Mouse (Mus musculus) embryonic facial prominence, embryonic 15.5 days (tissue): Measurements from ENCODE around the gene Myadml2. TPM values are rescaled to one million over a fixed set of nuclear protein-coding genes. Genes with fewer than 3 reads are reported as not detected.
A peak's percentile ranks its signal among the peaks of the same experiment; 100 is the strongest.

Experiments used
- ATAC-seq: fragments of 200-750 bp; cut with Nextera tagmentation; 2 replicates; pipeline ENCODE4 v1.8.0; 2017; ENCODE audit warnings: low read depth, moderate TSS enrichment; ENCODE audit not compliant: insufficient number of reproducible peaks, low FRiP score, low TSS enrichment
- H3K27ac ChIP-seq: fragments of 300-500 bp; sonication (generic); replicated peaks from 2 replicates; pipeline ENCODE4 v1.5.1; 2015; ENCODE audit warnings: mild to moderate bottlenecking, inconsistent platforms
- H3K27me3 ChIP-seq: fragments of 300-500 bp; sonication (generic); 2 replicates; pipeline ENCODE4 v1.6.1; 2015; ENCODE audit warnings: inconsistent platforms
- H3K36me3 ChIP-seq: fragments of 300-500 bp; sonication (generic); 2 replicates; pipeline ENCODE4 v1.6.1; 2015; ENCODE audit warnings: mild to moderate bottlenecking, inconsistent platforms
- H3K4me1 ChIP-seq: fragments of 300-500 bp; sonication (generic); 2 replicates; pipeline ENCODE4 v1.6.1; 2015; ENCODE audit warnings: inconsistent platforms
- H3K4me2 ChIP-seq: fragments of 300-500 bp; sonication (generic); replicated peaks from 2 replicates; pipeline ENCODE4 v1.6.1; 2015; ENCODE audit warnings: mild to moderate bottlenecking, inconsistent platforms
- H3K4me3 ChIP-seq: fragments of 300-500 bp; sonication (generic); replicated peaks from 2 replicates; pipeline ENCODE4 v1.5.1; 2015; ENCODE audit warnings: mild to moderate bottlenecking, inconsistent platforms
- H3K9ac ChIP-seq: fragments of 300-500 bp; sonication (generic); 2 replicates; pipeline ENCODE4 v1.6.1; 2015; ENCODE audit warnings: inconsistent platforms
- H3K9me3 ChIP-seq: fragments of 300-500 bp; sonication (generic); replicated peaks from 2 replicates; pipeline ENCODE4 v1.6.1; 2016; ENCODE audit warnings: inconsistent platforms
- WGBS: fragments of 180-500 bp; shearing (Covaris S2); methylation state at CpG from one replicate; pipeline ENCODE4 v1.1.7; 2015; 5-methylcytosine and 5-hydroxymethylcytosine counted together
- polyA plus RNA-seq: library from polyadenylated mRNA; unstranded; fragments of >200 nt; fragmentation: Nextera tagmentation; extraction: Ambion mirVana; gene quantifications from 2 replicates; pipeline ENCODE4 v1.2.1, GENCODE M21; 2015

Myadml2 gene
- polyA plus RNA-seq, 1 experiment from 2014 or later = 1.0 TPM

- peak; percentile 91 for ATAC-seq
- Histone ChIP-seq H3K27me3 (no peaks in the 10 kb centered on the region), H3K36me3 (peaks cover 64% of the 10 kb centered on the region), H3K4me1 (peaks cover 19% of the 10 kb centered on the region), H3K9ac (peak within 1 kb of the TSS; percentile 72), H3K4me2 (peak within 1 kb of the TSS; percentile 74), H3K9me3 (no peaks in the 10 kb centered on the region), H3K27ac (peak within 1 kb of the TSS; percentile 77), H3K4me3 (peak within 1 kb of the TSS; percentile 80)
- WGBS = under 1% methylated on average over 56 of the region's 56 CpGs
Observed at GRCm38 (mm10) chr11:120617519-120618112, 30.3 kb downstream of the Myadml2 start, which contains the start of gene Pcyt2. TSS of gene Pcyt2 (minus strand) at chr11:120617936.

- peak overlapping the region; percentile 74 for H3K4me2 ChIP-seq
- H3K4me3 ChIP-seq = peak overlapping the region; percentile 80
- H3K9me3 ChIP-seq = no peaks in the 10 kb centered on the region
- WGBS = 43% methylated on average over 4 of the region's 4 CpGs
- no peaks in the 10 kb centered on the region for H3K27me3 ChIP-seq
- ATAC-seq = no peak
- H3K27ac ChIP-seq = 0 out of 2 replicates have a peak overlapping the region, but pooled peaks have one; percentile 77
- H3K9ac ChIP-seq = peak overlapping the region; percentile 72
- H3K36me3 ChIP-seq = peaks cover 67% of the 10 kb centered on the region
- peaks cover 19% of the 10 kb centered on the region for H3K4me1 ChIP-seq
Observed at GRCm38 (mm10) chr11:120616617-120617294, 31.2 kb downstream of the Myadml2 start.

- peaks cover 19% of the 10 kb centered on the region for H3K4me1 ChIP-seq
- H3K9ac ChIP-seq = no peak overlapping the region
Observed at GRCm38 (mm10) chr11:120615606-120616203, 32.3 kb downstream of the Myadml2 start.

GRCm38 (mm10) chr11:120615167-120615566 lies 32.8 kb downstream of the Myadml2 start:
- H3K4me3 ChIP-seq = no peak overlapping the region
- H3K4me1 ChIP-seq = peaks cover 19% of the 10 kb centered on the region
- no peak for ATAC-seq
- no peaks in the 10 kb centered on the region for H3K27me3 ChIP-seq
- H3K27ac ChIP-seq = no peak overlapping the region
- WGBS = 91% methylated on average over 6 of the region's 6 CpGs
- no peak overlapping the region for H3K4me2 ChIP-seq
- no peaks in the 10 kb centered on the region for H3K9me3 ChIP-seq
- H3K36me3 ChIP-seq = peaks cover 66% of the 10 kb centered on the region
- H3K9ac ChIP-seq = no peak overlapping the region

More at GRCm38 (mm10) chr11:120615606-120616203, 32.3 kb downstream of the Myadml2 start:
- no peak overlapping the region for H3K4me3 ChIP-seq
- H3K27ac ChIP-seq = no peak overlapping the region
- H3K9me3 ChIP-seq = no peaks in the 10 kb centered on the region
- ATAC-seq = no peak
- H3K36me3 ChIP-seq = peaks cover 67% of the 10 kb centered on the region
- WGBS = 90% methylated on average over 11 of the region's 11 CpGs
- H3K4me2 ChIP-seq = no peak overlapping the region
- no peaks in the 10 kb centered on the region for H3K27me3 ChIP-seq

- no peak for ATAC-seq
- H3K36me3 ChIP-seq = peaks cover 59% of the 10 kb centered on the region
- WGBS = 82% methylated on average over 8 of the region's 8 CpGs
Observed at GRCm38 (mm10) chr11:120613976-120614375, 34.0 kb downstream of the Myadml2 start.

GRCm38 (mm10) chr11:120613481-120613972 lies 34.4 kb downstream of the Myadml2 start:
- 94% methylated on average over 10 of the region's 10 CpGs for WGBS
- no peak for ATAC-seq
- no peaks in the 10 kb centered on the region for H3K9me3 ChIP-seq
- no peak overlapping the region for H3K4me2 ChIP-seq
- peaks cover 55% of the 10 kb centered on the region for H3K36me3 ChIP-seq
- 0 out of 2 replicates have a peak, but pooled peaks cover 3% of the 10 kb centered on the region for H3K27me3 ChIP-seq
- H3K4me1 ChIP-seq = peaks cover 25% of the 10 kb centered on the region
- H3K4me3 ChIP-seq = no peak overlapping the region
- no peak overlapping the region for H3K27ac ChIP-seq
- no peak overlapping the region for H3K9ac ChIP-seq

More at GRCm38 (mm10) chr11:120613976-120614375, 34.0 kb downstream of the Myadml2 start:
- H3K9ac ChIP-seq = no peak overlapping the region
- no peak overlapping the region for H3K27ac ChIP-seq
- H3K4me1 ChIP-seq = peaks cover 21% of the 10 kb centered on the region
- H3K4me3 ChIP-seq = no peak overlapping the region
- H3K4me2 ChIP-seq = no peak overlapping the region
- H3K27me3 ChIP-seq = no peaks in the 10 kb centered on the region
- H3K9me3 ChIP-seq = no peaks in the 10 kb centered on the region

- Histone ChIP-seq H3K4me2 (no peak overlapping the region), H3K4me3 (no peak overlapping the region), H3K27ac (no peak overlapping the region), H3K9ac (no peak overlapping the region), H3K36me3 (peaks cover 51% of the 10 kb centered on the region), H3K9me3 (no peaks in the 10 kb centered on the region), H3K27me3 (0 out of 2 replicates have a peak, but pooled peaks cover 3% of the 10 kb centered on the region), H3K4me1 (peaks cover 29% of the 10 kb centered on the region)
- 53% methylated on average over 6 of the region's 6 CpGs for WGBS
- ATAC-seq = no peak
Observed at GRCm38 (mm10) chr11:120612763-120613162, 35.2 kb downstream of the Myadml2 start.

GRCm38 (mm10) chr11:120610477-120611046 lies 37.4 kb downstream of the Myadml2 start:
- Histone ChIP-seq H3K4me2 (no peak overlapping the region), H3K36me3 (peaks cover 59% of the 10 kb centered on the region), H3K27ac (no peak overlapping the region), H3K9me3 (no peaks in the 10 kb centered on the region), H3K4me3 (no peak overlapping the region), H3K4me1 (peaks cover 15% of the 10 kb centered on the region), H3K9ac (no peak overlapping the region), H3K27me3 (0 out of 2 replicates have a peak, but pooled peaks cover 3% of the 10 kb centered on the region)
- no peak for ATAC-seq
- 74% methylated on average over 9 of the region's 9 CpGs for WGBS

- Histone ChIP-seq H3K4me3 (no peak overlapping the region), H3K9me3 (no peaks in the 10 kb centered on the region), H3K27ac (no peak overlapping the region), H3K9ac (no peak overlapping the region), H3K27me3 (0 out of 2 replicates have a peak, but pooled peaks cover 3% of the 10 kb centered on the region), H3K4me2 (0 out of 2 replicates have a peak overlapping the region, but pooled peaks have one; percentile 57), H3K36me3 (peaks cover 65% of the 10 kb centered on the region), H3K4me1 (peaks cover 15% of the 10 kb centered on the region)
- no peak for ATAC-seq
- 33% methylated on average over 8 of the region's 8 CpGs for WGBS
Observed at GRCm38 (mm10) chr11:120609250-120609649, 38.7 kb downstream of the Myadml2 start.

- WGBS = 5% methylated on average over 45 of the region's 45 CpGs
- H3K36me3 ChIP-seq = peaks cover 65% of the 10 kb centered on the region
- ATAC-seq = no peak
Observed at GRCm38 (mm10) chr11:120608241-120609034, 39.5 kb downstream of the Myadml2 start, which contains the start of gene Npb. TSS of gene Npb (plus strand) at chr11:120608477.

More at GRCm38 (mm10) chr11:120608241-120609034, 39.5 kb downstream of the Myadml2 start, which contains the start of gene Npb:
- Histone ChIP-seq H3K4me1 (peaks cover 15% of the 10 kb centered on the region), H3K4me2 (peak within 1 kb of the TSS; percentile 57), H3K9ac (peak within 1 kb of the TSS; percentile 12), H3K9me3 (no peaks in the 10 kb centered on the region), H3K27me3 (0 out of 2 replicates have a peak, but pooled peaks cover 3% of the 10 kb centered on the region), H3K27ac (no peak within 1 kb of the TSS), H3K4me3 (peak within 1 kb of the TSS; percentile 30)
